Mouse (Mus musculus): ENCODE data around the gene Lat.

DNA sequence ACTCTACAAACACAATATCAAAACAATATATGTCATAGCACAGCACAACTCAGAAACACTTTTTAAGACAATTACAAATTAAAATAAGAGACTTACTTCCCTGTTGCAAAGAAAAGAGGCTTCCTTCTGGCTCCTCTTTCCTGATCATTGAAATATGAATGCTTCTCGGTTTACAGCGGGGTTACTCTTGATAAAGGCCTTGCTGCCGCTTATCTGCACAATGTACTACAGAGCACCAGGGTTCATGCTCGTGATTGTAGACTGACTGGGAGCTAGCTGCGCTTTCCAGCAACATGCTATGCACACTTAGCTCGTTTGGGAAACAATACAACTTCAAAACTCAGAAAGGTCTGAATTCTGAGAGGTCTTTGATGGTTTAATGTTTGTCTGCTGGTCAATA lies 27.9 kb upstream of the Lat start:
- TF ChIP-seq POLR2A (IDR thresholded peaks at IDR 0.05; ENCODE audit: control insufficient read depth in 1 of 2, insufficient read depth in 1 of 2, low read depth in 1 of 2, low read length in 2 of 2, poor library complexity in 1 of 2) (no peak), ZC3H11A (IDR thresholded peaks at IDR 0.05; ENCODE audit: low read depth, low read length) (no peak), EP300 (IDR thresholded peaks at IDR 0.05; ENCODE audit: low read depth in 1 of 2, low read length in 2 of 2) (peak in 1 of 2 experiments; percentile 32; a peak in 2 of 4 replicates), E2F4 (IDR thresholded peaks at IDR 0.05; ENCODE audit: borderline replicate concordance, low read depth, low read length) (no peak), RCOR1 (IDR thresholded peaks at IDR 0.05; ENCODE audit: low read depth, low read length) (peak; percentile 57), ZMIZ1 (IDR thresholded peaks at IDR 0.05; ENCODE audit: low read depth, low read length) (no peak), NRF1 (IDR thresholded peaks at IDR 0.05; ENCODE audit: insufficient read depth, low read depth, low read length, poor library complexity, severe bottlenecking) (no peak), CHD1 (IDR thresholded peaks at IDR 0.05; ENCODE audit: low read depth, low read length) (no peak), ELF1 (IDR thresholded peaks at IDR 0.05; ENCODE audit: low read depth, low read length) (no peak), TBP (IDR thresholded peaks at IDR 0.05; ENCODE audit: low read depth, low read length) (no peak)
